In genomic region chr10:4338863-4339461, GRCm38 (mm10) we compare ENCODE assay signal across 8 mouse cellular contexts. TPM values are rescaled to one million over a fixed set of nuclear protein-coding genes. Genes with fewer than 3 reads are reported as not detected.
DNase-seq lines count a peak whose midpoint lies in the region; ATAC-seq and TF ChIP-seq lines count a peak whose summit lies in the region.

No protein-coding gene starts in this region.

- no peak for TF ChIP-seq POLR2A in heart, adult 2 months (IDR thresholded peaks at IDR 0.05; ENCODE audit: insufficient read depth, low read depth, low read length)

- TF ChIP-seq EP300 in heart, adult 2 months (IDR thresholded peaks at IDR 0.05; ENCODE audit: insufficient read depth, low read depth, low read length), result no peak

- no peaks in the 10 kb centered on the region for H3K9me3 ChIP-seq in midbrain, embryonic 14.5 days (ENCODE audit: control insufficient read depth, low read length)
- no peaks in the 10 kb centered on the region for H3K9me3 ChIP-seq in midbrain, embryonic 13.5 days

- no peak overlapping the region for H3K4me3 ChIP-seq in midbrain, embryonic 14.5 days (replicated peaks; ENCODE audit: low read depth, low read length)
- H3K4me3 ChIP-seq in midbrain, embryonic 13.5 days (replicated peaks), result no peak overlapping the region
- H3K4me3 ChIP-seq in heart, adult 2 months, result 0 out of 2 replicates have a peak overlapping the region, but pooled peaks have one; percentile 5

- no peak for ATAC-seq in midbrain, embryonic 14.5 days (ENCODE audit: low FRiP score, low TSS enrichment)
- no peak for ATAC-seq in midbrain, embryonic 13.5 days

- peak; percentile 40 for DNase-seq in midbrain, embryonic 14.5 days
- DNase-seq in heart, adult 2 months, result peak; percentile 55
- peak; percentile 18 for DNase-seq in kidney, adult 11 months
- DNase-seq in lung, postnatal 36 days, result peak; percentile 68
- no peak for DNase-seq in adrenal gland, adult 2 months
- no peak for DNase-seq in cerebellum, postnatal 36 days
- DNase-seq in frontal cortex, postnatal 25 days (ENCODE audit: low spot score in 2 of 2), result no peak

- no peak overlapping the region for H3K4me2 ChIP-seq in midbrain, embryonic 14.5 days (ENCODE audit: low read length)
- no peak overlapping the region for H3K4me2 ChIP-seq in midbrain, embryonic 13.5 days (replicated peaks)

- H3K36me3 ChIP-seq in midbrain, embryonic 14.5 days (ENCODE audit: control insufficient read depth, insufficient read depth, low read length), result no peaks in the 10 kb centered on the region
- H3K36me3 ChIP-seq in midbrain, embryonic 13.5 days, result no peaks in the 10 kb centered on the region
- no peaks in the 10 kb centered on the region; the same call in 1 of the 2 replicates for H3K36me3 ChIP-seq in heart, adult 2 months (ENCODE audit: control insufficient read depth, insufficient read depth, low read length)

- intact Hi-C loops in heart, adult 2 months (cut with DNase I), result loop anchor here (10.0 kb wide), 1 partner anchor 804 kb away; no protein-coding TSS in a partner anchor

- TF ChIP-seq CTCF in heart, adult 2 months (IDR thresholded peaks at IDR 0.05), result no peak

- no peak overlapping the region for H3K27ac ChIP-seq in midbrain, embryonic 14.5 days (replicated peaks; ENCODE audit: low read depth, low read length)
- H3K27ac ChIP-seq in midbrain, embryonic 13.5 days, result no peak overlapping the region
- peak overlapping the region; percentile 48 for H3K27ac ChIP-seq in heart, adult 2 months

- no peak overlapping the region for H3K9ac ChIP-seq in midbrain, embryonic 14.5 days (replicated peaks; ENCODE audit: low read length)
- H3K9ac ChIP-seq in midbrain, embryonic 13.5 days (replicated peaks), result no peak overlapping the region
- no peak overlapping the region; the same call in 1 of the 2 replicates for H3K9ac ChIP-seq in heart, adult 2 months (ENCODE audit: low read depth, low read length)

- WGBS in midbrain, embryonic 14.5 days, result 55% methylated on average over 15 of the region's 15 CpGs
- 55% methylated on average over 15 of the region's 15 CpGs for WGBS in midbrain, embryonic 13.5 days
- 17% methylated on average over 15 of the region's 15 CpGs for WGBS in heart, adult 2 months

- H3K4me1 ChIP-seq in midbrain, embryonic 14.5 days (ENCODE audit: control insufficient read depth, insufficient read depth, low read length), result peaks cover 8% of the 10 kb centered on the region
- H3K4me1 ChIP-seq in midbrain, embryonic 13.5 days (replicated peaks), result peaks cover 10% of the 10 kb centered on the region
- peaks cover 13% of the 10 kb centered on the region for H3K4me1 ChIP-seq in heart, adult 2 months (ENCODE audit: control insufficient read depth, insufficient read depth, low read length)

- no peaks in the 10 kb centered on the region for H3K27me3 ChIP-seq in midbrain, embryonic 14.5 days (ENCODE audit: control insufficient read depth, insufficient read depth, low read length)
- H3K27me3 ChIP-seq in midbrain, embryonic 13.5 days, result 0 out of 2 replicates have a peak, but pooled peaks cover 2% of the 10 kb centered on the region
- no peaks in the 10 kb centered on the region for H3K27me3 ChIP-seq in heart, adult 2 months (ENCODE audit: control insufficient read depth, insufficient read depth, low read length)

- H3K79me2 ChIP-seq in heart, adult 2 months (replicated peaks; ENCODE audit: control insufficient read depth, insufficient read depth, low read length), result no peaks in the 10 kb centered on the region

RNA-seq across cellular contexts. Expression of gene Zbtb2, which starts 48.9 kb away (rescaled TPM):
- polyA plus RNA-seq in midbrain, embryonic 14.5 days (2014; fragmentation: Nextera tagmentation; extraction: Ambion mirVana), result 12.7 and 17.5 TPM in 2 replicates
- polyA plus RNA-seq in midbrain, embryonic 13.5 days (2015; fragmentation: Nextera tagmentation; extraction: Ambion mirVana), result 18.6 and 18.7 TPM in 2 replicates
- total RNA-seq in heart, adult 2 months (2021), result 1 to 10 TPM; 4.9 to 6.1 TPM
- 3.5 and 5.9 TPM in 2 replicates for polyA plus RNA-seq in heart, adult 2 months (2012; rRNA removed)
- 10 to 100 TPM in 1 of 2 experiments, 1 to 10 TPM in 1; 8.3 to 13.7 TPM for total RNA-seq in adrenal gland, adult 2 months (2021)
- polyA plus RNA-seq in adrenal gland, adult 2 months (2012; rRNA removed), result 5.2 and 6.3 TPM in 2 replicates

Comparison
In these comparisons a context has a peak if more than half of its experiments do, and no peak if none do; other contexts are left out.
1. DNase-seq: peak in midbrain, embryonic 14.5 days (single experiment), heart, adult 2 months (2 of 2), kidney, adult 11 months (single experiment) and lung, postnatal 36 days (single experiment); none in adrenal gland, adult 2 months (single experiment), cerebellum, postnatal 36 days (0 of 2) and frontal cortex, postnatal 25 days (0 of 2).